Mouse (Mus musculus): ENCODE measurements around the gene Lin52. TPM values are rescaled to one million over a fixed set of nuclear protein-coding genes. Genes with fewer than 3 reads are reported as not detected.
"Not testable (repeated sequence)": the region's sequence is repeated elsewhere in the genome, so short reads cannot be mapped to it uniquely, and the experiment has no call there.

Lin52 gene
- total RNA-seq, 2 experiments from 2014 or later, result 8.0 to 9.1 TPM

DNA sequence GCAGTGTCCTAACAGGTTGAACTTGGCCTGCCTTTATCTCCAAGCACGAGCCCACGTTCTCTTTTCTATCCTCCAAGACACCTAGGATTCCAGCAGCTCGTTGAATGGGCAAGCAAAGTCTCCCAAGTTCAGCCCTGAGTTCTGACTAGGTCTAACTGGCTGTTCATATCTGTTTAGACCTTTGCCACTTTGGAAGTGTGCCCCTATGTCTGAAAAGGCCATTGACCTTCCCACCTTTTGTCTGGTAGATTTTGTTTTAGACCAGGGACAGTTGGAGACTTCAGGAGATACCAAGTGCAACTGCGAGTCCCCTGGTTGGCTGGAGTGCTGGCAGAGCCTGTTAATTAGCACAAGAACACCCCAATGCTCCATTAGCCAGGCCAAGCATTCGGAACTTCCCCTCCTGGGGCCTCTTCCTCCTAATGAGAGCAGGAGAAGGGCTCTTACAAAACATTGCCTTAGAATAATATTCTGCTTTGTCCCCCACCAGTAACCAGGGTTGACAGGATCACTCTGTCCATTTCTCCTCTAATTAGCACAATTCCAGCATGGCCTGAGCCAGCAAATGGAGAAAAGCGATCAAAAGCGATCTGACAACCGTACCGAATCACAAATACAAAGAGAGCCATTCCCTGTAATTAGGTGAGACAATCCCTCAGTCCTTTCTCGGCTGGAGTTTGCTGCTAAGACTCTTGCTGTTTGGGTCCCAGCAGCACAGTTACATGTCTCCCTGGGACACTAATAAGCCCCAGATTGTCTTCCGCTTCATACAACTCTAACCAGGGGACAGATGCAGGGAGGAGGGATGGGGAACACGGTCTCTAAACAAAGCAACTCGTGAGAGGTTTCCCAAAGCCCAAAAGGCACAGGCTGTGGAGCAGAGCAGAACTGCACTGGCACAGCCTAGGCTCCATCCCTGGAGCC lies 80.9 kb downstream of the Lin52 start:
- no peak for DNase-seq
- intact Hi-C loops (cut with DNase I), result no loop called here

DNA sequence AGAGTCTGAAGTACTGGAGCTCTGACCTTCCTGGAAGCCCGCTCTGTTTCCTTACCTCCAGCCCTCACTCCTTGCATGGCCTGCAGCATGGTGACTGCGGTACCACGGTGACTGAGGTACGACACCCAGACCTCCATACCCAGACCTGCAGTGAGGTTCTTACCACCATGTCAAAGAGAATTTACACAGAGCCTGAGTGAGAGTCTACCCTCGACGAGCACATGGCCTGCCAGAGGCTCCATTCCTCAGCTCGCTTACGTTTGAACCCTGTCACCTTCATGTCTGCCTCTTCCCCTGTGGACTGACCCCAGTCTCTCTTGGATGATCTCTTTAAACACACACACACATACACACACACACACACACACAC lies 81.6 kb downstream of the Lin52 start:
- intact Hi-C loops (cut with DNase I), result no loop called here
- no peak for DNase-seq

DNA sequence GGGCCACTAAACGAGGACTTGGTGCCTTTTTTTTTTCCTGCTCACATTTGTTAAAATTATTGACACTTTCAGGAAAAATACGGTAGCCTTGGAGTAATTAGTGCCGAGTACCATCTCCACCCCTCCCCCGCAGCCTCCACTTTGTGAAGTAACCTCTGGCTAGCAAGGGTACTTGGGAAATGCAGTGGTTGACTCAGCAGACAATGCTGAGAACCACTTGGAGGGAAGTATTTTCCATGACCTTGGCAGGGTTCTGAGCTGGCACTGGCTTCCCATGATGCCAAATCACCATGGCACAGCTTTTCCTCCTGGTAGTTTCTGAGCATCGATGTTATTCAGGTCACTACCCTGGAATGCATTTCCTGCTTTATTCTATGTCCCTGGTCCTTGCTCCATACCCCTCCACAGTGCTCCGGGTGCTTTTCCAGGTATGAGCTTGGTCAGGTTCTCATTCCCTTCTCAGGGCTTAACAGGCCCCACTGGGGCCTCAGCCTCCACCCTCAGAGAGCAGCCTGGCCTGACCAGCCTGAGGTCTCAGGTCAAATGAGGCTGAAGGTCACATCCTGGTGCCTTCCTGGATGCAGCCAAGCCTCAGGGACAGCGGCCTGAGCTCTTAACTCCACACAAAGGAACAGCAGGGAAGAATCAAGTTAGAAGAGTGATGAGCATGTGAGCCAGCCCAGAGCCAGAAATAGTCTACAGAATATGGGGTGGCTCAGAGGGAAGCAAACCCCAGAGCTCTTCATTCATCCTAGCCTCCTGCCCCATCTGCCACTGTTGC lies 82.7 kb downstream of the Lin52 start:
- intact Hi-C loops (cut with DNase I), result no loop called here

DNA sequence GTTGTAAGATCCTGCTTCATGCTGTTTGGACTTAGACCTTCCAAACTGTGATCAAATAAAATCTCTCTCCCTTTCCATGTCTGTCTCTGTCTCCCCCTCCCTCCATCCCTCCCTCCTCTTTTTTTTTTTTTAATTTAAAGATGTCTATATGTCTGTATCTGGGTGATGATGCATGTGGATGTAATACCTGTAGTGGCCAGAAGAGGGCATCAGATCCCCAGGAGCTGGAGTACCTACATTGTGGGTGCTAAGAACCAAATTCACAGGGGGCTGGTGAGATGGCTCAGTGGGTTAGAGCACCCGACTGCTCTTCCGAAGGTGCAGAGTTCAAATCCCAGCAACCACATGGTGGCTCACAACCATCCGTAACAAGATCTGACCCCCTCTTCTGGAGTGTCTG lies 88.3 kb downstream of the Lin52 start:
- DNase-seq, result peak in 1 of 2 experiments; percentile 7
- intact Hi-C loops (cut with DNase I), result not testable (repeated sequence)

More for the DNA sequence above, 82.7 kb downstream of the Lin52 start:
- no peak for DNase-seq

DNA sequence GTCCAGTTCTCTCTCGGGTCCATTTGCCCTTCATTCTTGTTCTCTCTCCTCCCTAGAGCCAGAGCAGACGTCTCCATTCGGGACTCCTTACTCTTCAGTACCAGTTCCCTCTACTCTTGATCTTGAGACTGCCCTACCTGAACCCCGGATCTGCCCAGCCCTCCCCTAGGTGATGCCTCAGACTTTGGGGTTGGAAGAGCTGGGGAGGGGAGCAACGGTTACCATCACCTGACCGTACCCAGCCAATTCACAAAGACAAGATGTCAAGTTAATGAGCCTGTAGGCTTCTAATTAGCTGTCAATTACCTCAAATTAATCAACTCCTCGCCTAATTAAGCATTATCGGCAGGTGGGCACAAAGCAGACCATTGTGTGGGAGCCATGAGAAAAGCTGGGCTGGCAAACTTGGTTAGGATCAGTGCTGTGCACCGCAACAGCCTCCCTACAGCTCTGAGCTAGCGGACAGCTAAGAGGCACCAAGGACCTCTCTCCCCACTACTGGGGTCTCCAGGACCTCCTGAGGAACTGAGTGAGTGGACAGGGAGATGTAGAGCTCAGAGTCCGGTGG lies 90.3 kb downstream of the Lin52 start:
- no peak for DNase-seq
- intact Hi-C loops (cut with DNase I), result no loop called here

DNA sequence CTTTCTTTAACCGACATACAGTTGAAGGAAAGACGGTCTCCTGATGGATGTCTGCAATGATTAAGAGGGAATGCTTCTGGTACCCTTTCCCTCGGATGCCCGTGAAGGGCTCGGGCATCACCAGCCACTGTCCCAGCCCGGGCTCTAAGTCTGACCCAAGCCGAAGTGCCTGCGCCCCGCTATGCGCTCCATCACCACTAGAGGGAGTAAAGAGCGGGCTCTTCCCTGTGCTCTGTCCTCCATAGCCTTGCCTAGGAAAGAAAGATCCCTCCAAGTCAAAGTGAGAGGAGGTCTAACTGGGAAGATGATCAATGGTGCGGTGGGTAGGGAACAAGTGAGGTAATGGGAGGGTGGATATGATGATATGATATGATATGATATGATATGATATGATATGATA lies 94.8 kb downstream of the Lin52 start:
- intact Hi-C loops (cut with DNase I), result loop anchor here (2.0 kb wide), 1 partner anchor 43 kb away; no protein-coding TSS in a partner anchor
- DNase-seq, result peak; percentile 52 to 74

DNA sequence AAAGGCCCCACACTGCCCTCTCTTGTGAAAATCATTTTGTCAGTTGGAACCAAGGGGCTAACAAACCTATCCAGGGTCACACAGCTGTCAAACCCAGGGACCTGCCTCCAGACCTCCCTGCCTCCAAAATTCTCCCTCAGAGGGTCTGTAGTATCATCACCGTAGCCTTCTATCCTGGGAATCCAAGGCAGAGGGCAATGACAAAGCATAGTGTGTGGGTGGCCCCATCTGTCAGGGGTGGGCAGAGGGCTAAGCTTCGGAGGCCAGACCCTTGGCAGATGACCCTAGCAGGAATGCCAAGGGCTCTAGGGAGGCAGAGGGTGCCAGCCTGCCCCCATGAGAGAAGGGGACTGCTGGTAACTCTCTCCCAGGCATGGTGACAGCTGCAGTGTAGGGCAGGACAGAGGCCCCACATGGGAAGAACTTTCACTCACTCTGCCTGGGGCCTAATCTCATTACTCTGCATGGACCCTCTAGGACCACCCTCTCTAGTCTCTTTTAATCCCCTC lies 95.4 kb downstream of the Lin52 start:
- intact Hi-C loops (cut with DNase I), result loop anchor here (2.0 kb wide), 1 partner anchor 42 kb away; no protein-coding TSS in a partner anchor
- DNase-seq, result no peak

DNA sequence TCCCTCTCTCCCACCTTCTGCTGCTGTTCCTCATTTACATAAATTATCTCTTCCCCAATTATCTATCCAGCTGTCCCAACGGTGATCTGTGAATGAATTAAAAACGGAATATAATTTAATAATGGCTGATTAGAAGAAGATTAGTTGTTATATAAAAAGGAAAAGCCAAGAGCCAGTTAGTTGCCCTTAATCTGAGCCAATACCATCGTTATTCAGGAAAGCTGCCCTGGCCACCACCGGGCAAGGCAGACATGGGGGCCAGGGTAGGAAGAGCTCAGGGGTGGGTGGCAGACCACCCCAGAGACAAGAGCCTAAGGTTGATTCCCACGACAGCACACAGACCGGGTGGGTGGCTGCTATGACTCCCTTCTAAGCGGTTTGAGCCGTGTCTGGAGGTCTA lies 97.0 kb downstream of the Lin52 start:
- no peak for DNase-seq
- intact Hi-C loops (cut with DNase I), result no loop called here

DNA sequence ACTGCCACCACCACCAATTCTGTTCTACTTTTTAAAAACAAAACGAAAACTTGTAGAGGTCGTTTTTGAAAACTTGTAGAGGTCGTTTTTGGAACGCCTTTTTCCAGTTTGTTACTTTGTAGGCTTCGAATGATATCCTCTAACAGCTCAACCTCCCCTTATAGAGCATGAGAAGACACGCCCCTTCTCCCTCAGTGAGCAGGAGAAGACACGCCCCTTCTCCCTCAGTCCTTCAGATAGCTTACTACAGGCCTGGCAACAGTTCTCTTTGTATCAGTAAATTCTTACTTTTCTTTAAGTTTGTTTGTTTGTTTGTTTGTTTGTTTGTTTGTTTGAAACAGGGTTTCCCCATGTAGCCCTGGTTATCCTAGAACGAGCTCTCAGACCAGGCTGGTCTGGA lies 104.0 kb downstream of the Lin52 start:
- DNase-seq, result no peak
- intact Hi-C loops (cut with DNase I), result no loop called here

DNA sequence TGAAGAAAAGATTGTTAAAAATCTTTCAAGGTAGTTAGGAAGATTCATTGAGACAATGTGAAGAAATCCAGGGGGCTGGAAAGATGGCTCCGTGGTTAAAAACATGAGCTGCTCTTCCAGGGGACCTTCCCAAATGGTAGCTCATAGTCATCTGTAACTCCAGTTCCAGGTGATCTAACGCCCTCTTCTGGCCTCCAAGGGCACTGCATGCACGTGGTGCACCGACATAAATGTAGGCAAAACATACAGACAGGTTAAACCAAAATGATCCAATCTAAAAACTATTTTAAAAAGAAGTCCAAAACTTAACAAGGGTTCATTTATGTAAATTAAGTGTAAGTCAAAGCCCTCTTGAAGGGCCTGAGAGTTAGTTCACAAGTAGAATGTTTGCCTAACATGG lies 111.3 kb downstream of the Lin52 start:
- no peak for DNase-seq
- intact Hi-C loops (cut with DNase I), result no loop called here

DNA sequence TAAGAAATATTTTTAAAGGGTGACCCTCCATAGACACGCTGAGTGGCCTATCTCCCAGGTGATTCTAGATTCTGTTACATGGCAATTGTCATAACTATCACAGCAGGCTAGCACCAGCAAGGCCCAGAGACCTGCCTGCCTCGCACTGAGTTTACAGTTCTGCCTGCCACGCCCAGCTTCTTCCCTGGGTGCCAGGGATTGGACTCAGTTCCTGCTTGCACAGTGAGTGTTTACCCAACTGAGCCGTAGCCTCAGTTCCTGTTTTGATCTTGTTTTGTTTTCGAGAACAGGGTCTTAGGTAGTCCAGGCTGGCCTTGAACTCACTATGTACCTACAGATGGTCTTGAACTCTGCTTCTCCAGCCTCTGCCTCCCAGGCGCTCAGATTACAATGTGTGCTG lies 116.4 kb downstream of the Lin52 start:
- intact Hi-C loops (cut with DNase I), result no loop called here
- DNase-seq, result no peak

DNA sequence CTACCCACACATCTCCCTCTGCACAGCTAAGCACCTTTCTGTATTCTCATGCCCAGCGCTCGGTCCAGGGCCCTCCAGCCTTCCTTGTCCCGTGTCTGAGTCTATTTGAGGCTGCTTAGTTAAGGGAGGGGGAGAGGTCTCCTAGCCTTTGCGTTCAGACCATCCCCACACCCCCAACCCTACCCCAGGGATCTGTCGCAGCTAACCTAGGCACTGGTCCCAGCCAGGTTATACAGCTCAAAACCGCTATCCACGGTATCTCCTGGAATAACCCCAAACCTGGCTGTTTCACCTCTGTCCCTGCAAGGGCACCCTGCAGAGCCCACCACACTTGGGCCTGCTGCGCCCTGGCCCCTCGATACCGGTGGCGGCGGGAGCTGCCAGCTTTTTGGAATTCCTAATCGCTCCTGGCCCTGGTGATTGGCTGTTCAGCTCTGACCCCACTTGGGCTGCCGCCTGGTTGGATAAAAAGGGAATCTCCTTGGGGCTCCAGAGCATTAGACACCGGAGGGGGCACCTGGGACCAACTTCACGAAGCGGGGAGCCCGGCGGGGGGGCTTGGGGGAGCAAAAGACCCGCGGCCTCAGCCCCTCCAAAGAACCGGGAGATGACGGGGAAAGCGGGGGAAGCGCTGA lies 118.2 kb downstream of the Lin52 start, which contains the start of gene Vsx2:
TSS of gene Vsx2 (plus strand) at position 427 of the 635 bp plus-strand sequence.
- intact Hi-C loops (cut with DNase I), result no loop called here
- peak in 1 of 2 experiments; percentile 21 for DNase-seq

DNA sequence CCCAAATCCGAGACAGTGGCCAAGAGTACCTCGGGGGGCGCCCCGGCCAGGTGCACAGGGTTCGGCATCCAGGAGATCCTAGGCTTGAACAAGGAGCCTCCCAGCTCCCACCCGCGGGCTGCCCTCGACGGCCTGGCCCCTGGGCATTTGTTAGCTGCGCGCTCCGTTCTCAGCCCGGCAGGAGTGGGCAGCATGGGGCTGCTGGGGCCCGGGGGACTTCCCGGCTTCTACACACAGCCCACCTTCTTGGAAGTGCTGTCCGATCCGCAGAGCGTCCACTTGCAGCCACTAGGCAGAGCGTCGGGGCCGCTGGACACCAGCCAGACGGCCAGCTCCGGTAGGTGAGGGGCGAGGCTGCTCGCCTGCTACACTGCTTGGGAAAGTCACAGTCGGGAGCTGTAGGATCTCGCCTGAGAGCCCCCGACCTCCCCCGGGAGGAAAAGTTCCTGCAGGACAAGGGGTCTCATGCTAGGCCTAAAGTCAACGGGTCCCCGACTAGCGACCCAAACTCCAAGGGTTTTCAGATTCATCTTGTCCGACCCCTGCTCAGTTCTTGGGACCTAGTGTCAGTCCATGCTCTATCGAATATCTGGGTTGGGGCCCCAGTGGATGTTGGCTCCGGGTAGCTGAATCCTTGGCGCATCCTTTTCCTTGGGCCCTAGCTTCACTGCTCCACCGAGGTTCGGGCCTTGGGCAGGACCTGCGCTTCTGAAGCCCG lies 118.9 kb downstream of the Lin52 start:
- intact Hi-C loops (cut with DNase I), result no loop called here
- peak in 1 of 2 experiments; percentile 12 for DNase-seq

DNA sequence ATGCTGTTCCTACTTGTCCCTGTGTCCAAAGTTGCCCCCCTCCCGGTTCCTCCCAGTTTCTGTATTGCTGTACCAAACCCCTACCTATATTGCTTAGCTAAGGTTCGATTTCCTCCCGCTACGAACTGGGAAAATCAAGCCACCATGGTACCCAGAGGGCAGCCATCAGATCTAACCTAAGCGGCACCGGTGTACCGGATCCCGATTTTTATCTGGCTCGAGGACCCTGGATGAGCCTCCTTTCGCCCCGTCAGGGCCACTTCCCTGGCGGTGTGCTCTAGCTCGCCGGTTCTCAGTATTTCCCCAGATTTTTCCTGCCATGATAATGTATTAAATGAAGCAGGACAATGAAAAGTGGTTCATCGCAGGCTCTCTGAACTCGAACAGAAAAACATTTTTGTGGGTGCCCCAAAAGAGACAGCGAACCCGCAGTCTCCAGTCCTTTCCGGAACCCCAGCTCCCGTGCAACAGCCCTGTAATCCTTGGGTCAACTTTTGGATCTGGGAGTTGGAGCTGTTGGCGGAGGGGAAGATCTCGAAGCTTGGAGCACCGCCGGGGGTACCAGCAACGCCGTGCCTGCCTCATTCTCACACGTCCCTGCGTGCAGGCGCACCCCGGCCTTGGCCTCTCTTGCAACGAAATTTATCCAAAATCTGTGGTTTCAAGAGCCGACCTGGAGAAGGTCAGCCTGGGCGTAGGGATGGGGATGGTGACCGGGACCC lies 119.6 kb downstream of the Lin52 start:
- DNase-seq, result peak; percentile 10 to 11
- intact Hi-C loops (cut with DNase I), result no loop called here

DNA sequence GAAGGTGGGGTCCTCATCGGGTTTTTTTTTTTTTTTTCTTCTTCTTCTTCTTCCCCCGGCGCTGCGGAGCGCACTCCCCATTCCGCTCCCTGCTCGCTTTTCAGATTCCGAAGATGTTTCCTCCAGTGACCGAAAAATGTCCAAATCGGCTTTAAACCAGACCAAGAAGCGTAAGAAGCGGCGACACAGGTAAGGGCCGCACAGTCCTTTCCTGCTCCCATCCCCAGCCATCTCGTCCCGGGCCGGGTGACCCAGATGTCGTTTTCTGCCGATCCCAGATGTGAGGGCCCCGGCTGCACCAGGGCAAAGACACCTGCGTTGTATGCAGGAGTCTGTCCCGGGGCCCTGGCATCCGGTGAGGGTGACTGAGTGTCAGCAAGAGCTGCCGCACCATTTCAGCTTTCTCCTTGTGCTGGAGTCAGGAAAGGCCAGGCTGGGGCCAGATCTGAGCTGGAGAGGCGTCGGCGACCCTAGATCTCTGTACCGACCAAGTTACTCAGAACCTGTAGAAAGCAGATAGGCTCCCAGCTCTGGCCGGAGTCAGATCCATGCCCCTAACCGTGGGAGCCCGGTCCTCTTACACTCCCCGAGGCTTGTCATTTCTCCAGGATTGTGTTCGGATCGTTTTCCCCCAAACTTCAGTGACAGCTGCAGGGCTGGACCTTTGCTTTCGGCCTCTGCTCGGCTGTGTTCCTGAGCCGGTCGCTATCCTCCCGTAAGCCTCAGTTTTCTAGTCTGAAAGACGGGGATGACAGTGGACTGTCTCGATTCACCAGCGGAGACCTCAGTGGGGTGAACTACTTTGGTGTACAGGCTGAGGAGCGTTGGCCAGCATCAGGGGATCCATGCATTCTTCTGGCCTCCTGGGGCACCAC lies 120.5 kb downstream of the Lin52 start:
- intact Hi-C loops (cut with DNase I), result no loop called here
- peak; percentile 29 to 32 for DNase-seq

DNA sequence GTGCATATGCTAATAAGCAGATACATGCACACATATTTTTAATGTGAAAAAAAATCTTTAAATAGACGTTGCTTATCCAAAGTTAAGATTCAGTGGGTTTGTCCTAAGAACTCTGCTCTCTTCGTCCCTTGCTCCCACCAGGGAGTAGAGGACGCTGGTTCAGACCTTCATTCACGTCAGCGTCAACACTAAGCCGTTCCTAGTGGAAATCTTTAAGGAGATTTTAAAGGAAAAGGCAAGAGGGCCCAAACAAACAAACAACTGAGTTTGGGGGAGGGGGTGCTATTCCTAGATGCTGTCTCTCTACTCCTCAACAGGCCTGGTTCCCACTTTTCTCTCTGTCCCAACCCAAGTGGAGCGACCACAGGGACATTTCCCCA lies 121.1 kb downstream of the Lin52 start:
- peak in 1 of 2 experiments; percentile 10 for DNase-seq
- intact Hi-C loops (cut with DNase I), result no loop called here

DNA sequence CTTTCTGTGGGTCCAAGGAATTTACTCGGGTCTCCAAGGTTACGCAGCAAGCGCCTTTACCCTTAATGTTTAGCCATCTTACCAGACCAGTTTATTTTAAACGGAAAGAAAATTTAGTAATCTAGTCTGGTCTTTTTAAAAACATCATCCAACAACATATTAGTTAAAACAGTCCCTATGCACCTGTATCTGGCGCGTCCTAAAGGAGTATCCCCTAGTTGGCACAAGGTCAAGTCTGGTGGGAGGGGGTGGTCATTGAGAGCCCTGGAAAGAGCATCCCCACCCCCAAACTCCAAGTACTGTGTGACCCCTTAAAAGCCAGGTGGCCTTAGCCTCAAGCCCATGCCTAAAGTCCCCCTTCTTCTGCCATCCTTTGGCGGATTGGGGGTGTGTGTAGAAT lies 121.9 kb downstream of the Lin52 start:
- no peak for DNase-seq
- intact Hi-C loops (cut with DNase I), result no loop called here

DNA sequence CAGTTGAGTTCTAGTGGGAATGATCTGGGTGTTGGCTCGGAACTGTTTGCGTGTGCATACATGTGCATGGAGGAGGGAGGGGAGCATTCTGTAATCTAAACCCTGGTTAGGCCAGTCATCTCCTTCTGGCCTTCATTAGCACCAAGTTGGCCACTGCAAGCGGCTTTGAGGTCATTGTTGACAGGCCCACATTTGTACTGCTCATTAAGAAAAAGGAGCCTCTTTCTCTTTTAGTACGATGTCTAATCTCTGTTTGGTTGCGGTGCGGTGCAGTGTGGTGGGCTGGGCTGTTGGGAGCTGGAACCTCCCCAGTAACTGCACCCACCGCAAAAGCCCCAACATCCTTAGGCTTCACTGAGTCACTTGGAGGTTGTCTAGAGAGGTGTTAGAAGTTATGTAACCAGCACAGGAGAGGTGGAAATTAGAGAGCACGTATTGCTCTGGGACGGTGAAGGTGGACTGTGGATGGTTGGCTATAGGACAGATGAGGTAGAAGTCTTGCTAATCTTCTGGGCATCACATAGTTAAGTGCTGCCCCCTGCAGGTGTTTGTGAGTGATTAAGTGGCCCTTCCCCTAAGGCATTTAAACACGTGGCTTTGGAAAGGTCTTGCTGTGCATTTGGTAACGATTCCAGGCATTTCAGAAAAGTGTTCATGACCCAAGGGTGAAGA lies 126.7 kb downstream of the Lin52 start:
- no peak for DNase-seq
- intact Hi-C loops (cut with DNase I), result no loop called here
